Mouse (Mus musculus): ENCODE data around the gene Grid2ip.

Gene Grid2ip

GRCm38 (mm10) chr5:143356686-143357388, at the start of gene Grid2ip:
Gene Grid2ip (plus strand): TSS chr5:143357338.
- no peak for DNase-seq

- DNase-seq, result no peak
Observed at GRCm38 (mm10) chr5:143308825-143309224, 48.3 kb upstream of the Grid2ip start.

- no peak for DNase-seq
Observed at GRCm38 (mm10) chr5:143309916-143310315, 47.2 kb upstream of the Grid2ip start.

GRCm38 (mm10) chr5:143311886-143312285, 45.3 kb upstream of the Grid2ip start:
- peak; percentile 88 for DNase-seq

GRCm38 (mm10) chr5:143314183-143314729, 42.9 kb upstream of the Grid2ip start:
- no peak for DNase-seq

GRCm38 (mm10) chr5:143314730-143315513, 42.2 kb upstream of the Grid2ip start, which contains the start of gene E130309D02Rik:
Gene E130309D02Rik (minus strand): TSS chr5:143315360.
- DNase-seq, result peak; percentile 93

GRCm38 (mm10) chr5:143315514-143315888, 41.6 kb upstream of the Grid2ip start:
- DNase-seq, result no peak

GRCm38 (mm10) chr5:143316605-143317287, 40.4 kb upstream of the Grid2ip start:
- DNase-seq, result no peak

- DNase-seq, result no peak
Observed at GRCm38 (mm10) chr5:143317288-143317610, 39.9 kb upstream of the Grid2ip start.

GRCm38 (mm10) chr5:143328690-143329495, 28.2 kb upstream of the Grid2ip start, which contains the start of gene Zdhhc4:
Gene Zdhhc4 (minus strand): TSS chr5:143329256.
- DNase-seq, result peak; percentile 93

- DNase-seq, result peak; percentile 80
Observed at GRCm38 (mm10) chr5:143333872-143334271, 23.3 kb upstream of the Grid2ip start.

GRCm38 (mm10) chr5:143334418-143335088, 22.6 kb upstream of the Grid2ip start:
- no peak for DNase-seq

- no peak for DNase-seq
Observed at GRCm38 (mm10) chr5:143335089-143335460, 22.1 kb upstream of the Grid2ip start.

GRCm38 (mm10) chr5:143336559-143336958, 20.6 kb upstream of the Grid2ip start:
- DNase-seq, result no peak

- no peak for DNase-seq
Observed at GRCm38 (mm10) chr5:143339603-143340002, 17.5 kb upstream of the Grid2ip start.

- DNase-seq, result no peak
Observed at GRCm38 (mm10) chr5:143346367-143346766, 10.8 kb upstream of the Grid2ip start.

- no peak for DNase-seq
Observed at GRCm38 (mm10) chr5:143356017-143356416, 1.1 kb upstream of the Grid2ip start.

GRCm38 (mm10) chr5:143357564-143357963, 426 bp downstream of the Grid2ip start:
- no peak for DNase-seq

- no peak for DNase-seq
Observed at GRCm38 (mm10) chr5:143359263-143359662, 2.1 kb downstream of the Grid2ip start.

GRCm38 (mm10) chr5:143360000-143360399, 2.9 kb downstream of the Grid2ip start:
- no peak for DNase-seq

GRCm38 (mm10) chr5:143361428-143361827, 4.3 kb downstream of the Grid2ip start:
- DNase-seq, result no peak

All from lung, postnatal 14 days (tissue).